Mouse (Mus musculus): ENCODE data around the gene Vipr2.

The Vipr2 gene

GRCm38 (mm10) chr12:116101945-116102344, 24.4 kb downstream of the Vipr2 start:
- DNase-seq: no peak

GRCm38 (mm10) chr12:116109451-116110353, 32.2 kb downstream of the Vipr2 start:
- no peak for DNase-seq

- no peak for DNase-seq
Measured at GRCm38 (mm10) chr12:116111007-116111694, 33.6 kb downstream of the Vipr2 start.

- no peak for DNase-seq
Measured at GRCm38 (mm10) chr12:116115781-116116180, 38.3 kb downstream of the Vipr2 start.

- no peak for DNase-seq
Measured at GRCm38 (mm10) chr12:116116455-116116854, 38.9 kb downstream of the Vipr2 start.

GRCm38 (mm10) chr12:116117352-116117929, 39.9 kb downstream of the Vipr2 start:
- no peak for DNase-seq

- no peak for DNase-seq
Measured at GRCm38 (mm10) chr12:116119001-116119400, 41.5 kb downstream of the Vipr2 start.

- no peak for DNase-seq
Measured at GRCm38 (mm10) chr12:116123786-116124185, 46.3 kb downstream of the Vipr2 start.

GRCm38 (mm10) chr12:116130936-116131335, 53.4 kb downstream of the Vipr2 start:
- no peak for DNase-seq

- DNase-seq: no peak
Measured at GRCm38 (mm10) chr12:116132909-116133308, 55.4 kb downstream of the Vipr2 start.

- DNase-seq: no peak
Measured at GRCm38 (mm10) chr12:116135906-116136305, 58.4 kb downstream of the Vipr2 start.

- DNase-seq: peak in 1 of 2 experiments; percentile 44
Measured at GRCm38 (mm10) chr12:116138322-116139205, 61.0 kb downstream of the Vipr2 start.

- no peak for DNase-seq
Measured at GRCm38 (mm10) chr12:116140605-116141004, 63.1 kb downstream of the Vipr2 start.

GRCm38 (mm10) chr12:116141816-116142215, 64.3 kb downstream of the Vipr2 start:
- DNase-seq: peak; percentile 8 to 25

- no peak for DNase-seq
Measured at GRCm38 (mm10) chr12:116142464-116142863, 64.9 kb downstream of the Vipr2 start.

GRCm38 (mm10) chr12:116145246-116145645, 67.7 kb downstream of the Vipr2 start:
- peak; percentile 43 to 48 for DNase-seq

- DNase-seq: no peak
Measured at GRCm38 (mm10) chr12:116145686-116146085, 68.2 kb downstream of the Vipr2 start.

- DNase-seq: no peak
Measured at GRCm38 (mm10) chr12:116146996-116147634, 69.6 kb downstream of the Vipr2 start.

- DNase-seq: no peak
Measured at GRCm38 (mm10) chr12:116152866-116153428, 75.4 kb downstream of the Vipr2 start.

GRCm38 (mm10) chr12:116156792-116157532, 79.4 kb downstream of the Vipr2 start:
- no peak for DNase-seq

- no peak for DNase-seq
Measured at GRCm38 (mm10) chr12:116159223-116159622, 81.7 kb downstream of the Vipr2 start.

All from spleen, adult 18-20 months (tissue).